Mouse (Mus musculus): ENCODE results near the gene Olfr1406. TPM values are rescaled to one million over a fixed set of nuclear protein-coding genes. Genes with fewer than 3 reads are reported as not detected.
"Not testable (repeated sequence)": the region's sequence is repeated elsewhere in the genome, so short reads cannot be mapped to it uniquely, and the experiment has no call there.

Olfr1406 gene
- not detected for total RNA-seq (2022)

DNA sequence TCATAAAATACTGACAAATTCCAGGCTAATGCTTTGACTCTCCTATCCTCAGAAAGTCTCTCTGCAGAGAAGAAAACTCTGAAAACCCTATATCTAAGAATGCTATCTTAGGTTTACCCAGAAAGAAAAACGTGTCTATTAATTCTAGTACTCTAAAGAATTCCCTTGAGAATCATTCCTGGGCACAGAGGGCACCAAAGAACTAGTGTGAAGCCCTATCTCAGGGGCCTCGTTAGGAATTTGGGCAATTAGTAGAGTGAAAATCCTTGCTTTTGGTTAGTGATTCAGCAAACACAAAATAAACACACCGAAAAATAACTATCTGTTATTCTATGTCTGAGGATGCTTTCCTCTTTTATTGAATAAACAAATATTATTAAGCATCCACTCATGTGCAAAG, at the start of gene Olfr1406:
Gene Olfr1406 (minus strand): TSS at position 101 of the 400 bp plus-strand sequence.
- no peak for DNase-seq (ENCODE audit: low spot score in 2 of 2)

DNA sequence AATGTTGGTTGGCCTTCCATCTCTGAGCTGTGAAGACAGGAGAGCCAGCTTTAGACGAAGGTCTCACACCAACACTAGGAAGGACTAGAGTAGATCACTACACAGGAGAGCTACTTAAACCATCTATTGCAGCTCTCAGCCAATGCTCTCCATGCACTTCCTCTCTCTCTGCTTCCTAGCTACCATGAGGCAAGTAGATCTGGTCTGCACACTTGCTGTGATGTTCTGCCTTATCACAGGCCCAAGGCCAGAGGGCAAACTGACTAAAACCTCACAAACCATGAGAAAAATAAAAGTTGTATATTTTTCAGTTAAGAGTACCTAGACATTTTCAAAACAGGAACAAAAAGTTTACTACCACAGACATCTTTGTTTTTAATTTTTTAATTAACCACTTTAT, 46.6 kb upstream of the Olfr1406 start:
- DNase-seq (ENCODE audit: low spot score in 2 of 2) = not testable (repeated sequence)

- DNase-seq (ENCODE audit: low spot score in 2 of 2) = no peak
These were observed 36.6 kb upstream of the Olfr1406 start, which contains the start of gene Fcer1a for GRCm38 (mm10) chr1:173227081-173227480. TSS of gene Fcer1a (minus strand) at chr1:173227214.

GRCm38 (mm10) chr1:173216481-173216880, 26.0 kb upstream of the Olfr1406 start:
- no peak for DNase-seq (ENCODE audit: low spot score in 2 of 2)

- DNase-seq (ENCODE audit: low spot score in 2 of 2) = no peak
These were observed 21.7 kb upstream of the Olfr1406 start, which contains the start of gene Olfr1404 for GRCm38 (mm10) chr1:173212092-173212491. TSS of gene Olfr1404 (plus strand) at chr1:173212392.

DNA sequence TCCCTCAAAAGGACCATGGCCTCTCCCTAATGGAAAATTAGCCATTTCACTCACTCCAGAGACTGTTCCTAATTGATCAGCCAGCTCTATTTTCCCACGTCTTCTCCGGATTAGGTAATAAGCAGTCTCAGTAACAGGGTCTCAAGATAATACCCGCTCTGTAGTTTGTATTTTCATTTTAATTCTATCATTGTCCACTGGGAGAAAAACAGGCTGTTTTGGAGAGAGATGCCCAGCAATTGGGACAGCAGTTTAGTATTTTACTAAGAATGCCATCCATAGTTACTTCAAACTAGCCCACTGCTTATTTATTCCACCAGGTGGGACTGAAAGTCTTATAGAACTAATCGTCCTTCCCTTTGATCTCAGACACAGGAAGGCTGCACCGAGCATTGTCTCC, 7.1 kb upstream of the Olfr1406 start, which contains the start of gene Olfr218:
Gene Olfr218 (plus strand): TSS at position 301 of the 400 bp plus-strand sequence.
- DNase-seq (ENCODE audit: low spot score in 2 of 2) = no peak

DNA sequence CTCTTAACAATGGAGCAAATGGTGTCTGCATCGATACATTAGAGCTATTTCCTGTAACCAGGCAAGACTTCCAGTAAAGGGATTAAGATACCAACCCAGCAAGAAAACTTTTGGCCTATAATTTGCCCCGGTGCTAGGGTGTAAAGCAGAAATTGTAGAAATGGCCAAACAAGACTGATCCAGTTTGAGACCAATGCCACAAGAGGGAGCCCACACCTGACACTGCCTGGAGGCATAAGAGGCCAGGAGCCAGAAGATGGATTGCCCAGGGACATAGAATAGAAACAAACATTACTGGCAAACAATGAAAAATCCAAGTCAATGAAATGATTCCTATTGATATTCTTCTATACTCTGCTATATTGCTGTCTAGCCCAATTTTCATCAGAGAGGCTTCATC, 5.9 kb upstream of the Olfr1406 start:
- no peak for DNase-seq (ENCODE audit: low spot score in 2 of 2)

- DNase-seq (ENCODE audit: low spot score in 2 of 2) = no peak
These were observed 1.6 kb upstream of the Olfr1406 start for GRCm38 (mm10) chr1:173192059-173192458.

DNA sequence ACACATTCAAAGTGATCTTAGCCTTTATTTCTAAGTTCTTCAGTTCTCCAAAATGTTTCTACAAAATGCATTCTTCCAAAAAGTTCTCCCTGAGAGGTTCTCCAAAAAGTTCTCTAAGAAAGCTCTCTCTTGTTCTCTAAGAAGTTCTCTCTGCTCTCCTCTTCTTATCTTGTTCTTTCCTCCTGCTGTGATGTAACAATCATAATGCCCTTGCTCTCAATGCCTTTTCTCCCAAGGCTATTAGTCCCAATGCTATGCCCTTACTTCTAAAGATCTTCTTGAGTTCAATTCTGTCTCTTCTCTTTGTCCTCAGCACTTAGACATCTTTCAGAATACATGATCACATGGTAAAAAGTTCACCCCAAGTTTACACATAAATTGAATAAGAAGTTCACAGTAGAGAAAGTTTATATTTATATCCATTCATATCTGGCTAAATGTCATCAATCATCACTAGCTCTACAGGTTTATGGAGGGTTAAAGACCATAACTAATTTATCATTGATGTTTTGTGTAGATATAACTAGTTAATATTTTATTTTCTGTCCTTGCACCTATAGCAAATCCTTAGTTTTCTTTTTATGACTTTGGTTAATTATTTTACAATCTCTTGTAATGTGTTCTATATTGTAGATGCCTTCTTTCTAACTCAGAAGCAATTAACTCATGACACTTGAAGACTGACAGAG, 16.1 kb downstream of the Olfr1406 start:
- no peak for DNase-seq (ENCODE audit: low spot score in 2 of 2)

- no peak for DNase-seq (ENCODE audit: low spot score in 2 of 2)
These were observed 53.2 kb downstream of the Olfr1406 start, which contains the start of gene Olfr1408 for GRCm38 (mm10) chr1:173137274-173137673. TSS of gene Olfr1408 (minus strand) at chr1:173137374.

Other genes with a start within 250 kb of the Olfr1406 start
- not detected for gene Olfr16, start 240.2 kb downstream of the Olfr1406 start, total RNA-seq (2022)
- gene Olfr1408, start 53.3 kb downstream of the Olfr1406 start, total RNA-seq (2022) = not detected
- gene Olfr218, start 7.2 kb upstream of the Olfr1406 start, total RNA-seq (2022) = not detected
- gene Olfr1404, start 21.8 kb upstream of the Olfr1406 start, total RNA-seq (2022) = not detected
- under 1 TPM in 1 of 4 experiments, not detected in 3; 0.29 TPM for gene Fcer1a, start 36.6 kb upstream of the Olfr1406 start, total RNA-seq (2022)
- not detected for gene Olfr418, start 75.4 kb upstream of the Olfr1406 start, total RNA-seq (2022)
- gene Mptx2, start 87.1 kb upstream of the Olfr1406 start, total RNA-seq (2022) = not detected
- 1 to 10 TPM; 1.3 to 2.9 (median 1.9) TPM for gene Ackr1, start 143.1 kb upstream of the Olfr1406 start, total RNA-seq (2022)
- under 1 TPM in 1 of 4 experiments, not detected in 3; 0.58 TPM for gene Aim2, start 160.2 kb upstream of the Olfr1406 start, total RNA-seq (2022)
- gene Cadm3, start 177.1 kb upstream of the Olfr1406 start, total RNA-seq (2022) = 1 to 10 TPM; 4.2 to 6.8 (median 6.2) TPM

Data from gastrocnemius, adult 8-10 months (tissue).